Mouse (Mus musculus) stomach, embryonic 15.5 days (tissue): Measurements from ENCODE around the gene Dock9. TPM values are rescaled to one million over a fixed set of nuclear protein-coding genes. Genes with fewer than 3 reads are reported as not detected.
A peak's percentile ranks its signal among the peaks of the same experiment; 100 is the strongest.

ENCODE experiments used
- ATAC-seq: fragments of 200-750 bp; cut with Nextera tagmentation; 2 replicates; pipeline ENCODE4 v1.8.0; 2017; ENCODE audit warnings: low read depth, moderate number of reproducible peaks, moderate TSS enrichment; ENCODE audit not compliant: insufficient read depth, low FRiP score
- H3K27ac ChIP-seq: fragments of 300-500 bp; sonication (generic); 2 replicates; pipeline ENCODE4 v1.5.1; 2015; ENCODE audit warnings: mild to moderate bottlenecking, inconsistent platforms
- H3K27me3 ChIP-seq: fragments of 300-500 bp; sonication (generic); replicated peaks from 2 replicates; pipeline ENCODE4 v1.6.1; 2015; ENCODE audit warnings: inconsistent platforms
- H3K36me3 ChIP-seq: fragments of 300-500 bp; sonication (generic); 2 replicates; pipeline ENCODE4 v1.6.1; 2015; ENCODE audit warnings: inconsistent platforms
- H3K4me1 ChIP-seq: fragments of 300-500 bp; sonication (generic); 2 replicates; pipeline ENCODE4 v1.6.1; 2015; ENCODE audit warnings: inconsistent platforms
- H3K4me2 ChIP-seq: fragments of 300-500 bp; sonication (generic); 2 replicates; pipeline ENCODE4 v1.6.1; 2015; ENCODE audit warnings: mild to moderate bottlenecking, inconsistent platforms
- H3K4me3 ChIP-seq: fragments of 300-500 bp; sonication (generic); replicated peaks from 2 replicates; pipeline ENCODE4 v1.5.1; 2015; ENCODE audit warnings: inconsistent platforms
- H3K9ac ChIP-seq: fragments of 300-500 bp; sonication (generic); 2 replicates; pipeline ENCODE4 v1.6.1; 2015; ENCODE audit warnings: inconsistent platforms
- H3K9me3 ChIP-seq: fragments of 300-500 bp; sonication (generic); 2 replicates; pipeline ENCODE4 v1.6.1; 2016; ENCODE audit warnings: inconsistent platforms
- WGBS: fragments of 180-500 bp; shearing (Covaris S2); methylation state at CpG from one replicate; pipeline ENCODE4 v1.1.7; 2015; 5-methylcytosine and 5-hydroxymethylcytosine counted together
- polyA plus RNA-seq: library from polyadenylated mRNA; unstranded; fragments of >200 nt; fragmentation: Nextera tagmentation; extraction: Ambion mirVana; gene quantifications from 2 replicates; pipeline ENCODE4 v1.2.1, GENCODE M21; 2015

The Dock9 gene
- polyA plus RNA-seq, 1 experiment from 2014 or later = 14.0 TPM

DNA sequence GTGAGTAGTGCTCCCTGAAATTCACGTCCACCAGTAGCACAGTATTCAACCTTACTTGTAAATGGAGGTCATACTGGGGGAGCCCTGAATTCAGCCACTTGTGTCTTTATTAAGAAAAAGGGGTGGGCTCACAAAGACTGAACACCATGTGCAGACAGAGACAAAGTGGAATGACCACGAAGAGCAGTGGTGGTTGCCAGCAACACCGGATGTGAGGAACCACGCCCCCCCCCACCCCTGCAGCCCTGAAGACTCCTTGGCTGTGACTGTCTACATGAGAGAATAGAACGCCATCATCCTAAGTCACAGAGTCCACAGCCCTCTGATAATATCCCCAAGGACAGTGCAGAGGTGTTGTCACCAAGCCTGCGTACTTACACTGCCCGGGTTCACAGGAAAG lies 191.2 kb downstream of the Dock9 start:
- WGBS = 74% methylated on average over 7 of the region's 7 CpGs
- no peak for ATAC-seq
- H3K36me3 ChIP-seq = no peaks in the 10 kb centered on the region; the same call in 1 of the 2 replicates
- H3K9me3 ChIP-seq = no peaks in the 10 kb centered on the region
- no peak overlapping the region for H3K27ac ChIP-seq
- no peak overlapping the region for H3K4me3 ChIP-seq
- no peak overlapping the region for H3K4me2 ChIP-seq
- H3K27me3 ChIP-seq = no peaks in the 10 kb centered on the region
- H3K4me1 ChIP-seq = no peaks in the 10 kb centered on the region
- no peak overlapping the region for H3K9ac ChIP-seq

DNA sequence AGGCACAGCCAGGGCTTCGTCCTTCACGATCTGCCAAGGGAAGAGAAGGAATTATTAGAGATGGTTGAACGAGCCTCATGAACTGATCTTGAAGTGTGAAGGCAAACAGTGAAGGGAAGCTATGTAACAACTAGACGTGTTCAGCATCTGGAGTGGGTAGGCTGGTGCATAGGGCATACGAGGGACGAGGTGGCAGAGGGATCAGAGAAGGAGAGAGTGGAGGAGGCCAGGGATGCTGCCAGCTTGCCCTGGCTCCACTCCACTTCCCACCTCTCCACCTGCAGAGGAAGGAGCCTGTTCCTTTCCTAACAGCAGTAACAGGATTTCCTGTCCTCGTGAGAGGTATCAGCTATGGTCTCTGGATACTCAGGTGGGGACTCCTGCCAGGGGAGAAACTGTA lies 192.4 kb downstream of the Dock9 start:
- 75% methylated on average over 7 of the region's 7 CpGs for WGBS
- ATAC-seq = no peak
- no peaks in the 10 kb centered on the region for H3K27me3 ChIP-seq
- no peaks in the 10 kb centered on the region for H3K4me1 ChIP-seq
- no peaks in the 10 kb centered on the region; the same call in 1 of the 2 replicates for H3K36me3 ChIP-seq
- H3K4me2 ChIP-seq = no peak overlapping the region
- no peaks in the 10 kb centered on the region for H3K9me3 ChIP-seq
- H3K4me3 ChIP-seq = no peak overlapping the region
- H3K9ac ChIP-seq = no peak overlapping the region
- H3K27ac ChIP-seq = no peak overlapping the region

DNA sequence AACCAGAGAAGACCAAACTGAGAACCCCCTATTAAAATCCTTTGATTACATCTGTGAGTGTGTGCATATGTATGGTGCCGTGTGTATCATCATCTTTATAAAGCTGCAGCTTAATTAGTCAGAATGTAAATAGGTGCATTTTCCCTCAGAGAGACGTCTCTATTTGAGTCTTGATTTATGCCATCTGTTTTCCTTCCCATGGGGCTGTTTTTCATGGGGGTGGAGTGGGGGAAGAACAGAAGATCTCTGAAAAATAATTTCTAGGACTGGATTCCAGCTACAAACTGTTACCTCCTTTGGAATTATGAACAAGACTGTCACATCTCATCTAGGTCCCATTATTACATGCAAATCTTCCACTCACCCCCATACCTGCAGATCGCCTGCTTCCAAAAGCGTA lies 193.1 kb downstream of the Dock9 start:
- H3K9me3 ChIP-seq = no peaks in the 10 kb centered on the region
- H3K4me2 ChIP-seq = no peak overlapping the region
- no peak for ATAC-seq
- no peak overlapping the region for H3K4me3 ChIP-seq
- no peaks in the 10 kb centered on the region for H3K4me1 ChIP-seq
- H3K27me3 ChIP-seq = no peaks in the 10 kb centered on the region
- no peak overlapping the region for H3K27ac ChIP-seq
- no peak overlapping the region for H3K9ac ChIP-seq
- 71% methylated on average over 4 of the region's 4 CpGs for WGBS
- no peaks in the 10 kb centered on the region; the same call in 1 of the 2 replicates for H3K36me3 ChIP-seq

DNA sequence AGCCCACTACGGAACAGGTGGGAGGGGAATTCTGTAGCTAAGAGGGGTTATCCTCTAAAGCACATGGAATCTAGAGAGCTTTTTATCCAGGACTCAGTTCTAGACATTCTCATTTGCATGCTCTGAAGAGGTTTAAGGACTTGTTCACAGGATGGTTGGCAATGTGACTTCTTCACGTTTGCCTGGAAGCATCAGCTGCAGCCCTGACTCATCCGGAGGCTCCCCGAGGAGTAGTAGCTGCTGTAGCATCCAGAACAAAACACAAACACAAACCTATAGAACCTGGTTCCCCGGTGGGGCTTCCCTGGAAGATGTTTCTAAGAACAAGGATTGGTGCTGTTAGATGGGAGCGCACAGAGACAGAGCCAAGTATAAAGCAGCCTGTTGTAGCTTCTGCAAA lies 195.0 kb downstream of the Dock9 start:
- Histone ChIP-seq H3K36me3 (peaks cover 5% of the 10 kb centered on the region; the same call in 1 of the 2 replicates), H3K9ac (no peak overlapping the region)
- 88% methylated on average over 6 of the region's 6 CpGs for WGBS

DNA sequence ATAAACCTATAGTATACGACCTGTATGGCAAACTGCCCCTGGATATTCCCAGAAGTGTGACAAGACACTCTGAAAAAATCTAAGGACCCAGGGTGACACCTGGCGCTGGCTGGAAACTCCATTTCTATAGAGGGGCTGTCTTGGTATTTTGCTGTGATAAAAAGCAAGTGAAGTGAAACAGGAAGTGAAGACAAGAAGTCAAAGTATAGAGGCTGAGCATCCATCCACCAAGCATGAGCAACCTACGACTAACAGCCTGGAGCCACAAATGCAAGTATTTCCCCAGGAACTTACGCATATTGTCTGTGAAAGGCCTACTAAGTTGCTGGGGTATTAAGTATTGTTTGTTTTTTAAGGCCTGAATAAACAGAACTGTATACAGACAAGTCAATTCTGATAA lies 197.1 kb downstream of the Dock9 start:
- H3K4me3 ChIP-seq = no peak overlapping the region
- no peaks in the 10 kb centered on the region for H3K4me1 ChIP-seq
- H3K36me3 ChIP-seq = peaks cover 7% of the 10 kb centered on the region; the same call in 1 of the 2 replicates
- no peak overlapping the region for H3K4me2 ChIP-seq
- whole genome bisulfite sequencing = 93% methylated on average over 4 of the region's 4 CpGs
- H3K27me3 ChIP-seq = no peaks in the 10 kb centered on the region
- no peak overlapping the region for H3K9ac ChIP-seq
- H3K9me3 ChIP-seq = no peaks in the 10 kb centered on the region
- no peak overlapping the region for H3K27ac ChIP-seq
- no peak for ATAC-seq

More for the DNA sequence above, 195.0 kb downstream of the Dock9 start:
- H3K4me2 ChIP-seq = no peak overlapping the region
- H3K27ac ChIP-seq = no peak overlapping the region
- no peaks in the 10 kb centered on the region for H3K27me3 ChIP-seq
- no peak for ATAC-seq
- H3K4me3 ChIP-seq = no peak overlapping the region
- no peaks in the 10 kb centered on the region for H3K4me1 ChIP-seq
- H3K9me3 ChIP-seq = no peaks in the 10 kb centered on the region

DNA sequence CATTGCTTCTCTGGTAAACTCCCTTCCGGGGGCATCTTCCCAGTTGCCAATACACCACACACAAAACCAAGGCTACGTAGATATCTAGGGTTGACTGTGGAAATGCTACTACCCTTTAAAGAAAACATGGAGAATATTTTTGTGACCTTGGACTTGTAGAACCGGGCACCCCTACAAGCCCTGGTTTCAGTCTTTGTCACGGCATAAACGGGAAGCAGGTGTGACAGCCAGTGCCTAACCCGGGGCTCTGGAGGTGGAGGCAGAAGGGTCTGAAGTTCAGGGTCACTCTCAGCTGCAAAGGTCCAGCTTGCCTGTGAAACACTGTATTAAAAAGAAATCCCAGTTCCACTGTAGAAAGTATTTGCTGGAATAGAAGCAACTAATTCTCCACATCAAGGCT lies 200.6 kb downstream of the Dock9 start:
- Histone ChIP-seq H3K27ac (no peak overlapping the region), H3K9ac (no peak overlapping the region), H3K36me3 (peaks cover 7% of the 10 kb centered on the region; the same call in 1 of the 2 replicates), H3K4me1 (no peaks in the 10 kb centered on the region), H3K4me3 (no peak overlapping the region), H3K9me3 (no peaks in the 10 kb centered on the region), H3K4me2 (no peak overlapping the region), H3K27me3 (no peaks in the 10 kb centered on the region)
- WGBS = 74% methylated on average over 6 of the region's 6 CpGs
- ATAC-seq = no peak

DNA sequence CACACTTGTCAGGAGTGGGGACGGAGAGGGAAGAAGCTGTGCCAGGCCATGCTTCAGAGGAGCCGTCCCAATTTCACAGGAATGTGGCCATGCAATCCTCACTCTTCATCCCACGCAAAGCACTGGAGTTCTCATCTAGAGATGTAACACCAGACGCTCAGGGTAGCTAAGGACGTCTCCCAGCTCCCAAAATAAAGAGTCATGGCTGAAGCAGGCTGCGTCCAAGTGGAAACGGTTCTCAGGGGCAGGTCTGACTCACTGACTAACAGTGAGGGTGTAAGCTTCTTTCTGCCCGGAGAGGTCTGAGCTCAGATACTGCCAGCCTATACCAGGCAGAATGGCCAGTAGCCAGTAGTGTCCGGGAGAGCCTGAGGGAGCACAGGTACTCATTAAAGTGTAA lies 201.0 kb downstream of the Dock9 start:
- Histone ChIP-seq H3K27me3 (no peaks in the 10 kb centered on the region), H3K36me3 (peaks cover 7% of the 10 kb centered on the region; the same call in 1 of the 2 replicates), H3K4me1 (no peaks in the 10 kb centered on the region), H3K4me3 (no peak overlapping the region), H3K27ac (no peak overlapping the region), H3K9ac (no peak overlapping the region), H3K9me3 (no peaks in the 10 kb centered on the region), H3K4me2 (no peak overlapping the region)
- 85% methylated on average over 9 of the region's 9 CpGs for WGBS
- ATAC-seq = no peak

DNA sequence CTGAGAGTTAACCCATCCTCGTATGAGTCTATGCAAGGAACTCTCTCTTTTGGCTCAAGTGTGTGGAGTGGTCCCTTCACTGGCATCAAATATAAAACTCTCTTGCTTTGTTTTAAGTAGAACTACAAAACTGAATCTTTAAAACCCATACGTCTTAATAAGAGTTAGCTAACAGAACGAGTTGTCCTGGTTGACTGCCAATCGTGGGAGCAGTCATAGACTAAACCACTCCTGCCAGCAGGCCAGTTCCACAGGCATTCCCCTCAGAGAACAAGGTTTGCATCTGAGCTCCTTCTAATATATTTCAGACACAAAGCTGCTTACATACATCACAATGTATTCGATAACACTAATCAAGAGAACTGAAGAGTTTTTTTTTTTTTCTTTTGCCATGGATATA lies 203.0 kb downstream of the Dock9 start:
- Histone ChIP-seq H3K4me2 (no peak overlapping the region), H3K4me3 (no peak overlapping the region), H3K9ac (no peak overlapping the region), H3K4me1 (no peaks in the 10 kb centered on the region), H3K27me3 (no peaks in the 10 kb centered on the region), H3K36me3 (peaks cover 10% of the 10 kb centered on the region; the same call in 1 of the 2 replicates), H3K27ac (no peak overlapping the region), H3K9me3 (no peaks in the 10 kb centered on the region)
- WGBS = 63% methylated on average over 5 of the region's 5 CpGs
- ATAC-seq = no peak

DNA sequence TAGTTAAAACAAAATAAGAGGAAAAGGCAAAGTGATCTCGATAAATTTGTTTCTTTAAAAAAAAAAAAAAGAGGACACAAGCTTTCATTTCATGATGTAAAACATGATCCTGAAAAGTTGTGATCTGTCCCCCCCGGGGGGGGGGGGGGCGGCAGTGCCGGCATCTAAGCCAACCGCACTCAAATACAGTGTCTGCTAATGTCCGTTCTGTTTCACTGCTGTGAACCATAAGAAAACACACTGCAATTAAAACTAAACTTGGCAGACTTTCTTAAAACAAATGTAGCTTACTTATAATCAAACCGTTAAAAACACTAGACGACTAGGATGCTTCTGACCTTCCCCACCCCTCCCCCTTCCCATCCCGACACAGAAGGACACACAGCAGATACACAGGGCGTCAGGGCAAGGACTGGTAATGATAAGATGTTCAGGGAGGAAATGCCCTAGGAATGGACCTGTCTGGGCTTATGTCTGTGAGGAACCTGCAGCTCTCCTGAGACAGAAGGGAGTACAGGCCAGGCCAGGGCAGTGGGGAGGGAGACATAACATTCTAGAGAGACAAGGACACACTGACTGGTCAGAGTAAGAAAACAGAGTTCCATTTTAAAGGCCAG lies 204.2 kb downstream of the Dock9 start:
- no peak for ATAC-seq
- Histone ChIP-seq H3K27ac (no peak overlapping the region), H3K9ac (no peak overlapping the region), H3K27me3 (no peaks in the 10 kb centered on the region), H3K4me2 (no peak overlapping the region), H3K4me1 (no peaks in the 10 kb centered on the region), H3K9me3 (no peaks in the 10 kb centered on the region), H3K36me3 (peaks cover 10% of the 10 kb centered on the region; the same call in 1 of the 2 replicates), H3K4me3 (no peak overlapping the region)
- WGBS = 38% methylated on average over 10 of the region's 10 CpGs

DNA sequence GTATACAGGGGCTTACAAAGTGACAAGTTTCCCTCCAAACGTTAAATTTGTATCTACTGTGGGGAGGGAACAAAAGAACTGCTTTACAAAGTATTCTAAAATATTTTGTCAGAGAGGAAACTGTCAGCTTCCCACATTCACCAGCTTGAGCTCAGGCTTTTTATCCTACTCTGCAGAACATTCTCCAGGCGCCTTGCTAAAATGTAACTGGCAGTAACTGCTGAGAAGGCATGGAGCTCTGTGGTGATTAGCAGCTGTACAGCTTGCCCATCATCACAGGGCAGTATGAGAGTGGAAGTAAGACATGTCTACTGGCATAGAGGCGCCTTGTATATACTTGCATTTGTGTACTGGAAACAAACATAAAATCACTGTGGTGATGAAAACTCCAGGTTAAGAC lies 204.7 kb downstream of the Dock9 start:
- no peaks in the 10 kb centered on the region for H3K27me3 ChIP-seq
- WGBS = 36% methylated on average over 3 of the region's 3 CpGs
- no peak overlapping the region for H3K4me2 ChIP-seq
- H3K9ac ChIP-seq = no peak overlapping the region
- H3K9me3 ChIP-seq = no peaks in the 10 kb centered on the region
- no peaks in the 10 kb centered on the region for H3K4me1 ChIP-seq
- ATAC-seq = no peak
- no peak overlapping the region for H3K4me3 ChIP-seq
- H3K27ac ChIP-seq = peak overlapping the region; percentile 75
- peaks cover 7% of the 10 kb centered on the region; the same call in 1 of the 2 replicates for H3K36me3 ChIP-seq

DNA sequence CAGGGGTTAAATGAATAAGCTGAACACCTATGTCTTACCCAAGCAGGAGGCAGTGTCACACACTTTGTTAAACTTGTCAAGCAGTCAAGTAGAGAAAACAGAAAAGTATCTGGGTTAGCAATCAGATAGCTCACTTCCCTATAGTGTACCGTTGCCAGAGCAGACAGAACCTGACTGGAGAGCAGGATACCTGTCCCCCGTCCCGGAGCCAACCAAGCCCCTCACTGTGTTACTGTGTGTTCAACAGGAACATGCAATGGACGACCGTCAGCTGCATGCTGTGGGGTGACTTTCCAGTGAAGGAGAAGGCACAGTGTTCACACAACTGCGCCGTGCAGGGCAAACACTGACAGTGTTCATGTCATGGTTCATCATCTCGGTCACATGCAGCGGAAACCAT lies 205.3 kb downstream of the Dock9 start:
- Histone ChIP-seq H3K36me3 (peaks cover 3% of the 10 kb centered on the region; the same call in 1 of the 2 replicates), H3K27me3 (no peaks in the 10 kb centered on the region), H3K27ac (peak overlapping the region; percentile 75), H3K9ac (no peak overlapping the region), H3K4me2 (no peak overlapping the region), H3K4me3 (no peak overlapping the region), H3K4me1 (no peaks in the 10 kb centered on the region), H3K9me3 (no peaks in the 10 kb centered on the region)
- 57% methylated on average over 9 of the region's 9 CpGs for WGBS
- ATAC-seq = peak; percentile 21; the same call in 1 of the 2 replicates

DNA sequence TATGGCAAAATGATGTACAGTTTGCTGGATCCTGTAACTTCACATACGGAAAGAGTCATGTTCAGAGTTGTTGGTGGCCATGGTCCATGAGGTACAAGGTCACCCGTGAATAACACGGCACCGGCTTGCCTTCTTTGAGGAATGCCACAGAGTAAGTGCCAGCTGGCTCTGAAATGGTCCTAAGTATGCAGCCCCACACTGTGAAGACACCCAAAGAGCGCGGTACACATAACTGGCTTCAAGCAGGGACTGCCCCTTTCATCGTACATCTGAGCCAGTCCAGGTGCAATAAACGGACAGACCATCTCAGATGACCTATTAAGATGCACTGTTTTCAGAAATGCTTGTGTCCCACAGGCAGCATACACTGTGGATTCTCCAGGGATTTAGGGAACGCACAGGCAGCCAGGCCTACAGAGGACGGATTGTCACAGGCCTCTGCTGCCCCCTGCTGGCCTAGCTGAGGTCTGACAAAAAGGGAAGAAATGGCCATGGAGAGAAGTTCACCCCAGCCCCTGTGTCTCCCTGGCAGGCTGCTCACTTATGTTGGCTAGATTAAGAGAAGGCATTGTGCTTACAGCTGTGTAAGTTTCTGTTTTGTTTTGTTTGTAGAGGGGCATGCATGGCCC lies 208.4 kb downstream of the Dock9 start:
- Histone ChIP-seq H3K36me3 (peaks cover 3% of the 10 kb centered on the region; the same call in 1 of the 2 replicates), H3K4me3 (no peak overlapping the region), H3K4me2 (no peak overlapping the region), H3K9me3 (no peaks in the 10 kb centered on the region), H3K27me3 (no peaks in the 10 kb centered on the region), H3K9ac (no peak overlapping the region), H3K4me1 (peaks cover 5% of the 10 kb centered on the region; the same call in 1 of the 2 replicates), H3K27ac (no peak overlapping the region)
- ATAC-seq = peak; percentile 32; the same call in 1 of the 2 replicates
- WGBS = 60% methylated on average over 10 of the region's 10 CpGs
